Mouse (Mus musculus): ENCODE data around the gene 2410015M20Rik. TPM values are rescaled to one million over a fixed set of nuclear protein-coding genes. Genes with fewer than 3 reads are reported as not detected.
"Not testable (repeated sequence)": the region's sequence is repeated elsewhere in the genome, so short reads cannot be mapped to it uniquely, and the experiment has no call there.

Gene 2410015M20Rik
- polyA plus RNA-seq, 1 experiment, result 250 TPM

- Histone ChIP-seq H3ac (ENCODE audit: control insufficient read depth, insufficient read length, low read depth) (no peak overlapping the region), H3K79me3 (ENCODE audit: low read depth) (no peaks in the 10 kb centered on the region), H3K79me2 (ENCODE audit: control insufficient read depth, insufficient read depth) (no peaks in the 10 kb centered on the region), H3K4me3 (ENCODE audit: insufficient read depth, poor library complexity, severe bottlenecking) (no peak overlapping the region), H3K36me3 (ENCODE audit: control insufficient read depth, insufficient read depth) (no peaks in the 10 kb centered on the region), H3K27me3 (ENCODE audit: control insufficient read depth, insufficient read depth, insufficient read length) (peaks cover 9% of the 10 kb centered on the region)
- TF ChIP-seq MYOG (IDR thresholded peaks at IDR 0.05; ENCODE audit: control insufficient read depth, extremely low read depth, insufficient read length) (no peak), CEBPB (IDR thresholded peaks at IDR 0.05; ENCODE audit: low read depth) (no peak), MAX (IDR thresholded peaks at IDR 0.05) (no peak), FOSL1 (IDR thresholded peaks at IDR 0.05; ENCODE audit: insufficient read depth, low read length, poor library complexity, severe bottlenecking) (no peak), MYOD1 (IDR thresholded peaks at IDR 0.05; ENCODE audit: control insufficient read depth, insufficient read length, low read depth) (no peak), USF1 (IDR thresholded peaks at IDR 0.05; ENCODE audit: low read depth) (no peak), CTCF (IDR thresholded peaks at IDR 0.05; ENCODE audit: control insufficient read depth, insufficient read depth, insufficient read length) (no peak)
Measured at GRCm38 (mm10) chr17:56643237-56643636, 33.7 kb upstream of the 2410015M20Rik start.

DNA sequence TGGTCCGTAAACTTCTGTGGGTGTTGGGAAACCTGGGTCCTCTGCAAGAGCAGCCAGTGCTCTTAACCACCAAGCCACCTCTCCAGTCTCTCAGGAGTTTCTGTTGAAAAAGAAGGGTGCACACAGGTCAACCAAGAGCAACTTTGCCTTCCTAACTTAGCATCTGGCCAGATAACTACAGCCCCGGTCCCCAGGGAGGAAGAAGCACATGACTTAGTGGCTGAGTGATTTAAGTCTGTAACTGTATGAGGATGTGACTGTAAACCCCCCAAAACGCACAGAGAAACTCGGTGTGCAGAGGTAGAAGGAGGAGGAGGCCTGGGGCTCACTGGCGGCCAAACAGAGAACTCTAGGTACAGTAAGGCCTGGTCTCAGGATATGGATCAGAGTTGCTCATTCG, 24.5 kb upstream of the 2410015M20Rik start:
- H3K79me2 ChIP-seq (ENCODE audit: control insufficient read depth, insufficient read depth), result no peaks in the 10 kb centered on the region
- no peak overlapping the region for H3ac ChIP-seq (ENCODE audit: control insufficient read depth, insufficient read length, low read depth)
- TF ChIP-seq MAX (IDR thresholded peaks at IDR 0.05) (no peak), MYOD1 (IDR thresholded peaks at IDR 0.05; ENCODE audit: control insufficient read depth, insufficient read length, low read depth) (no peak), CEBPB (IDR thresholded peaks at IDR 0.05; ENCODE audit: low read depth) (no peak), USF1 (IDR thresholded peaks at IDR 0.05; ENCODE audit: low read depth) (no peak), CTCF (IDR thresholded peaks at IDR 0.05; ENCODE audit: control insufficient read depth, insufficient read depth, insufficient read length) (no peak), FOSL1 (IDR thresholded peaks at IDR 0.05; ENCODE audit: insufficient read depth, low read length, poor library complexity, severe bottlenecking) (no peak), MYOG (IDR thresholded peaks at IDR 0.05; ENCODE audit: control insufficient read depth, extremely low read depth, insufficient read length) (no peak)

GRCm38 (mm10) chr17:56631807-56632206, 22.2 kb upstream of the 2410015M20Rik start:
- H3K36me3 ChIP-seq (ENCODE audit: control insufficient read depth, insufficient read depth), result no peaks in the 10 kb centered on the region
- no peak overlapping the region for H3ac ChIP-seq (ENCODE audit: control insufficient read depth, insufficient read length, low read depth)
- no peaks in the 10 kb centered on the region for H3K79me2 ChIP-seq (ENCODE audit: control insufficient read depth, insufficient read depth)
- no peaks in the 10 kb centered on the region for H3K79me3 ChIP-seq (ENCODE audit: low read depth)
- TF ChIP-seq FOSL1 (IDR thresholded peaks at IDR 0.05; ENCODE audit: insufficient read depth, low read length, poor library complexity, severe bottlenecking), result no peak
- no peak for TF ChIP-seq MYOG (IDR thresholded peaks at IDR 0.05; ENCODE audit: control insufficient read depth, extremely low read depth, insufficient read length)
- no peak for TF ChIP-seq USF1 (IDR thresholded peaks at IDR 0.05; ENCODE audit: low read depth)
- TF ChIP-seq MYOD1 (IDR thresholded peaks at IDR 0.05; ENCODE audit: control insufficient read depth, insufficient read length, low read depth), result no peak
- TF ChIP-seq CEBPB (IDR thresholded peaks at IDR 0.05; ENCODE audit: low read depth), result no peak
- no peak for TF ChIP-seq MAX (IDR thresholded peaks at IDR 0.05)
- no peak for TF ChIP-seq CTCF (IDR thresholded peaks at IDR 0.05; ENCODE audit: control insufficient read depth, insufficient read depth, insufficient read length)
- peaks cover 24% of the 10 kb centered on the region for H3K27me3 ChIP-seq (ENCODE audit: control insufficient read depth, insufficient read depth, insufficient read length)
- no peak overlapping the region for H3K4me3 ChIP-seq (ENCODE audit: insufficient read depth, poor library complexity, severe bottlenecking)

More for the DNA sequence above, 24.5 kb upstream of the 2410015M20Rik start:
- Histone ChIP-seq H3K4me3 (ENCODE audit: insufficient read depth, poor library complexity, severe bottlenecking) (no peak overlapping the region), H3K79me3 (ENCODE audit: low read depth) (no peaks in the 10 kb centered on the region), H3K36me3 (ENCODE audit: control insufficient read depth, insufficient read depth) (no peaks in the 10 kb centered on the region), H3K27me3 (ENCODE audit: control insufficient read depth, insufficient read depth, insufficient read length) (peaks cover 34% of the 10 kb centered on the region)

GRCm38 (mm10) chr17:56629800-56630781, 20.5 kb upstream of the 2410015M20Rik start:
- H3ac ChIP-seq (ENCODE audit: control insufficient read depth, insufficient read length, low read depth); H3K36me3 ChIP-seq (ENCODE audit: control insufficient read depth, insufficient read depth); H3K4me3 ChIP-seq (ENCODE audit: insufficient read depth, poor library complexity, severe bottlenecking): not testable (repeated sequence)
- peaks cover 17% of the 10 kb centered on the region for H3K79me2 ChIP-seq (ENCODE audit: control insufficient read depth, insufficient read depth)
- H3K79me3 ChIP-seq (ENCODE audit: low read depth), result peaks cover 12% of the 10 kb centered on the region
- peaks cover 18% of the 10 kb centered on the region for H3K27me3 ChIP-seq (ENCODE audit: control insufficient read depth, insufficient read depth, insufficient read length)

DNA sequence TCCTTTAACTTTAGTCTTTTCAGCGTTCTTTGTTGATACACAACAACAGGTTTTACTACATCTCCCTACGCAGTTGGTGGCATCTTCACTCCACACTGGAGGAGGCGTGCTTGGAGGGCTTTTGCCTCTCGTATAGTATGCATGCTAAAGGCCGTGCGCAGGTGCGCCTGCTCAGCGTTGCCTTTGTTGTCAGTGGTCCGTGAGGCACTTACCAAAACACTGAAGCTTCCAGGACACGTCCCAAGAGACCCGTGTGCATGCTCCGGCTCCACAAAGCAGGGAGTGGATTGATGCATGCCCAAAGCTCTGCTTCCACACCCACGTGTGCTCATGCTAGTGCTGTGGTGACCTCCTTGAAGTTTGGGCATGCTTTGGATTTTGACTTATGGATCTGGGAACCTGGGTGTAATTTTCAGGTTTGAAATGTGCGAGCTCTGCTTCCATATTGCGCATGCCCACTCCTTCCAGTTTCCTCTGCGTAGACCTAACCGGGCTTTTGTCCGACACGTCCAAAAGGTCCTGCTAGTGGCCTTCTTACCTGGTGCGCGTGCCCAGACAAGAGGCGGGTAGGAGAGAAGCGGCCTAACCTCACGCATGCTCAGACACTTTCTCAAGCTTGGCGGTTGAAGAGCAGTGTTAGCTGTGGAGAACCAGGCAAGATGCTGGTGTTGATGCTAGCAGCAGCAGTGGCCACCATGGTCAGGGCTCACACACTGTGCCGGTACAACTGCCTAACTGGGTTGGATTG, 18.1 kb upstream of the 2410015M20Rik start, which contains the start of gene Catsperd:
TSS of gene Catsperd (plus strand) at position 614 of the 748 bp plus-strand sequence.
- H3K79me2 ChIP-seq (ENCODE audit: control insufficient read depth, insufficient read depth), result peaks cover 41% of the 10 kb centered on the region
- peaks cover 13% of the 10 kb centered on the region for H3K36me3 ChIP-seq (ENCODE audit: control insufficient read depth, insufficient read depth)
- peaks cover 31% of the 10 kb centered on the region for H3K79me3 ChIP-seq (ENCODE audit: low read depth)
- H3K27me3 ChIP-seq (ENCODE audit: control insufficient read depth, insufficient read depth, insufficient read length), result no peaks in the 10 kb centered on the region
- H3K4me3 ChIP-seq (ENCODE audit: insufficient read depth, poor library complexity, severe bottlenecking), result peak within 1 kb of the TSS; percentile 94
- H3ac ChIP-seq (ENCODE audit: control insufficient read depth, insufficient read length, low read depth), result peak within 1 kb of the TSS; percentile 9
- TF ChIP-seq MYOG (IDR thresholded peaks at IDR 0.05; ENCODE audit: control insufficient read depth, extremely low read depth, insufficient read length) (no peak), FOSL1 (IDR thresholded peaks at IDR 0.05; ENCODE audit: insufficient read depth, low read length, poor library complexity, severe bottlenecking) (no peak), USF1 (IDR thresholded peaks at IDR 0.05; ENCODE audit: low read depth) (no peak), CEBPB (IDR thresholded peaks at IDR 0.05; ENCODE audit: low read depth) (no peak), CTCF (IDR thresholded peaks at IDR 0.05; ENCODE audit: control insufficient read depth, insufficient read depth, insufficient read length) (no peak), MAX (IDR thresholded peaks at IDR 0.05) (no peak), MYOD1 (IDR thresholded peaks at IDR 0.05; ENCODE audit: control insufficient read depth, insufficient read length, low read depth) (no peak)
